In genomic region chr1:94671641-94672040, GRCm38 (mm10) we compare ENCODE assay signal across 23 mouse cellular contexts.
DNase-seq lines count a peak whose midpoint lies in the region; ATAC-seq and TF ChIP-seq lines count a peak whose summit lies in the region.
"Had no signal": no experiment of that assay in that cellular context is flagged by ENCODE, and none has a peak within 500 bp of the region (broad histone marks: within the 10 kb centered on the region; RNA-seq: fewer than 3 reads in every experiment).

No protein-coding gene starts in this region.

- H3K27me3 ChIP-seq in midbrain, embryonic 14.5 days (ENCODE audit: control insufficient read depth, insufficient read depth, low read length), result no peaks in the 10 kb centered on the region
- no peaks in the 10 kb centered on the region for H3K27me3 ChIP-seq in midbrain, embryonic 15.5 days (replicated peaks)
- H3K27me3 ChIP-seq in forebrain, embryonic 16.5 days (replicated peaks; ENCODE audit: control insufficient read depth, insufficient read depth, low read length), result no peaks in the 10 kb centered on the region
- H3K27me3 ChIP-seq in kidney, adult 2 months (replicated peaks; ENCODE audit: control insufficient read depth, insufficient read depth, low read length), result no peaks in the 10 kb centered on the region
- H3K27me3 ChIP-seq: embryonic facial prominence, embryonic 15.5 days; hindbrain, embryonic 12.5 days had no signal

- no peaks in the 10 kb centered on the region for H3K36me3 ChIP-seq in midbrain, embryonic 14.5 days (ENCODE audit: control insufficient read depth, insufficient read depth, low read length)
- H3K36me3 ChIP-seq in midbrain, embryonic 15.5 days (replicated peaks), result no peaks in the 10 kb centered on the region
- no peaks in the 10 kb centered on the region for H3K36me3 ChIP-seq in forebrain, embryonic 16.5 days (ENCODE audit: control insufficient read depth, insufficient read depth)
- no peaks in the 10 kb centered on the region for H3K36me3 ChIP-seq in kidney, adult 2 months (ENCODE audit: control insufficient read depth, insufficient read depth, low read length)
- H3K36me3 ChIP-seq: embryonic facial prominence, embryonic 15.5 days; heart, embryonic 10.5 days; hindbrain, embryonic 12.5 days had no signal

- H3K4me3 ChIP-seq in midbrain, embryonic 14.5 days (replicated peaks; ENCODE audit: low read depth, low read length), result no peak overlapping the region
- no peak overlapping the region for H3K4me3 ChIP-seq in midbrain, embryonic 15.5 days
- no peak overlapping the region for H3K4me3 ChIP-seq in forebrain, embryonic 16.5 days (replicated peaks; ENCODE audit: low read length)
- no peak overlapping the region for H3K4me3 ChIP-seq in kidney, adult 2 months (ENCODE audit: insufficient read depth, low read depth, low read length)
- H3K4me3 ChIP-seq: embryonic facial prominence, embryonic 15.5 days; erythroblast, embryonic 14.5 days; heart, embryonic 10.5 days; hindbrain, embryonic 12.5 days had no signal

- TF ChIP-seq POLR2A in kidney, adult 2 months (IDR thresholded peaks at IDR 0.05; ENCODE audit: low read depth, low read length), result no peak

- H3K4me2 ChIP-seq in midbrain, embryonic 14.5 days (ENCODE audit: low read length), result no peak overlapping the region
- no peak overlapping the region for H3K4me2 ChIP-seq in midbrain, embryonic 15.5 days
- no peak overlapping the region for H3K4me2 ChIP-seq in forebrain, embryonic 16.5 days (ENCODE audit: low read length)
- H3K4me2 ChIP-seq: embryonic facial prominence, embryonic 15.5 days; hindbrain, embryonic 12.5 days had no signal

- DNase-seq in frontal cortex, postnatal 10 days (ENCODE audit: low spot score in 2 of 2), result no peak
- peak; percentile 8 for DNase-seq in midbrain, embryonic 14.5 days
- no peak for DNase-seq in kidney, adult 2 months
- DNase-seq: adrenal gland, adult 8-10 months; cerebellum, adult 11 months; cerebellum, adult 8-10 months; cerebellum, postnatal 14 days; embryo, embryonic 11 days; gastrocnemius, postnatal 10 days; heart, adult 18-20 months; heart, postnatal 10 days; heart, postnatal 4 days had no signal

- H3K9me3 ChIP-seq in midbrain, embryonic 14.5 days (ENCODE audit: control insufficient read depth, low read length), result no peaks in the 10 kb centered on the region
- no peaks in the 10 kb centered on the region for H3K9me3 ChIP-seq in midbrain, embryonic 15.5 days
- H3K9me3 ChIP-seq in forebrain, embryonic 16.5 days (ENCODE audit: control insufficient read depth, low read length), result no peaks in the 10 kb centered on the region
- H3K9me3 ChIP-seq: embryonic facial prominence, embryonic 15.5 days; heart, embryonic 10.5 days; hindbrain, embryonic 12.5 days had no signal

- TF ChIP-seq CTCF in kidney, adult 2 months (conservative IDR thresholded peaks at IDR 0.05; ENCODE audit: insufficient read depth, insufficient read length, low read depth, low read length), result no peak

- H3K4me1 ChIP-seq in midbrain, embryonic 14.5 days (ENCODE audit: control insufficient read depth, insufficient read depth, low read length), result no peaks in the 10 kb centered on the region
- H3K4me1 ChIP-seq in midbrain, embryonic 15.5 days, result no peaks in the 10 kb centered on the region
- H3K4me1 ChIP-seq in forebrain, embryonic 16.5 days (replicated peaks; ENCODE audit: control insufficient read depth, insufficient read depth, low read length), result no peaks in the 10 kb centered on the region
- H3K4me1 ChIP-seq in kidney, adult 2 months (ENCODE audit: control insufficient read depth, insufficient read depth, low read length), result no peaks in the 10 kb centered on the region
- H3K4me1 ChIP-seq: embryonic facial prominence, embryonic 15.5 days; heart, embryonic 10.5 days; hindbrain, embryonic 12.5 days had no signal

- 66% methylated on average over 4 of the region's 4 CpGs for WGBS in midbrain, embryonic 14.5 days
- WGBS in midbrain, embryonic 15.5 days, result 61% methylated on average over 4 of the region's 4 CpGs
- WGBS in forebrain, embryonic 16.5 days, result 35% methylated on average over 4 of the region's 4 CpGs
- 69% methylated on average over 4 of the region's 4 CpGs for WGBS in kidney, adult 2 months

- no peak overlapping the region for H3K9ac ChIP-seq in midbrain, embryonic 14.5 days (replicated peaks; ENCODE audit: low read length)
- H3K9ac ChIP-seq in midbrain, embryonic 15.5 days, result no peak overlapping the region
- no peak overlapping the region for H3K9ac ChIP-seq in forebrain, embryonic 16.5 days (replicated peaks; ENCODE audit: low read depth, low read length)
- H3K9ac ChIP-seq: embryonic facial prominence, embryonic 15.5 days; hindbrain, embryonic 12.5 days had no signal

- peak; percentile 69 for ATAC-seq in frontal cortex, adult (ENCODE audit: low TSS enrichment)
- no peak for ATAC-seq in midbrain, embryonic 14.5 days (ENCODE audit: low FRiP score, low TSS enrichment)
- ATAC-seq in midbrain, embryonic 15.5 days (replicated peaks), result no peak
- ATAC-seq in forebrain, embryonic 16.5 days, result peak; percentile 90
- no peak for ATAC-seq in monocyte, adult 5-6 weeks (replicated peaks; ENCODE audit: insufficient number of reproducible peaks, low FRiP score, low TSS enrichment, poor library complexity, severe bottlenecking)
- ATAC-seq: hindbrain, embryonic 16.5 days; inflammation-experienced regulatory T-cells, adult 6 months; intestine, postnatal 0 days had no signal

- no peak overlapping the region for H3K27ac ChIP-seq in midbrain, embryonic 14.5 days (replicated peaks; ENCODE audit: low read depth, low read length)
- H3K27ac ChIP-seq in midbrain, embryonic 15.5 days, result no peak overlapping the region
- no peak overlapping the region for H3K27ac ChIP-seq in forebrain, embryonic 16.5 days (ENCODE audit: low read length)
- H3K27ac ChIP-seq in kidney, adult 2 months (ENCODE audit: insufficient read depth, low read depth, low read length), result no peak overlapping the region
- H3K27ac ChIP-seq: embryonic facial prominence, embryonic 15.5 days; heart, embryonic 10.5 days; hindbrain, embryonic 12.5 days had no signal

Comparison
In these comparisons a context has a peak if more than half of its experiments do, and no peak if none do; other contexts are left out.
1. ATAC-seq: peak in frontal cortex, adult (single experiment) and forebrain, embryonic 16.5 days (single experiment); none in midbrain, embryonic 14.5 days (single experiment), midbrain, embryonic 15.5 days (single experiment) and monocyte, adult 5-6 weeks (single experiment).